Mouse (Mus musculus) neural tube, embryonic 14.5 days (tissue): ENCODE results near the gene Csmd2. TPM values are rescaled to one million over a fixed set of nuclear protein-coding genes. Genes with fewer than 3 reads are reported as not detected.
A peak's percentile ranks its signal among the peaks of the same experiment; 100 is the strongest.

ENCODE experiments used
- ATAC-seq: fragments of 200-750 bp; cut with Nextera tagmentation; 2 replicates; pipeline ENCODE4 v1.8.0; 2017; ENCODE audit warnings: low read depth, mild to moderate bottlenecking, moderate TSS enrichment, moderate library complexity
- H3K27ac ChIP-seq: fragments of 300-500 bp; sonication (generic); 2 replicates; pipeline ENCODE4 v1.5.1; 2014; ENCODE audit warnings: low read depth, mild to moderate bottlenecking, control low read depth, low read length, moderate library complexity, mixed read lengths
- H3K27me3 ChIP-seq: fragments of 300-500 bp; sonication (generic); 2 replicates; pipeline ENCODE4 v1.6.1; 2014; ENCODE audit warnings: low read length; ENCODE audit not compliant: control insufficient read depth, insufficient read depth
- H3K36me3 ChIP-seq: fragments of 300-500 bp; sonication (generic); 2 replicates; pipeline ENCODE4 v1.6.1; 2014; ENCODE audit warnings: low read length, mixed read lengths; ENCODE audit not compliant: control insufficient read depth, insufficient read depth
- H3K4me1 ChIP-seq: fragments of 300-500 bp; sonication (generic); 2 replicates; pipeline ENCODE4 v1.6.1; 2014; ENCODE audit warnings: low read length; ENCODE audit not compliant: control insufficient read depth, insufficient read depth
- H3K4me2 ChIP-seq: fragments of 300-500 bp; sonication (generic); 2 replicates; pipeline ENCODE4 v1.6.1; 2014; ENCODE audit warnings: mild to moderate bottlenecking, low read depth, low read length, control low read depth
- H3K4me3 ChIP-seq: fragments of 300-500 bp; sonication (generic); 2 replicates; pipeline ENCODE4 v1.5.1; 2014; ENCODE audit warnings: low read depth, low read length, control low read depth, mixed read lengths
- H3K9ac ChIP-seq: fragments of 300-500 bp; sonication (generic); replicated peaks from 2 replicates; pipeline ENCODE4 v1.6.1; 2014; ENCODE audit warnings: low read depth, mild to moderate bottlenecking, control low read depth, low read length, mixed read lengths
- H3K9me3 ChIP-seq: fragments of 300-500 bp; sonication (generic); 2 replicates; pipeline ENCODE4 v1.6.1; 2016; ENCODE audit warnings: low read length; ENCODE audit not compliant: control insufficient read depth
- WGBS: fragments of 180-500 bp; shearing (Covaris S2); extraction: QIAGEN DNeasy Blood & Tissue Kit; methylation state at CpG from one replicate; pipeline ENCODE4 v1.1.7; 2014; 5-methylcytosine and 5-hydroxymethylcytosine counted together
- polyA plus RNA-seq: library from polyadenylated mRNA; unstranded; fragments of >200 nt; fragmentation: Nextera tagmentation; extraction: Ambion mirVana; gene quantifications from 2 replicates; pipeline ENCODE4 v1.2.1, GENCODE M21; 2014

The Csmd2 gene
- polyA plus RNA-seq, result 10.5 and 14.5 TPM in 2 replicates

- Histone ChIP-seq H3K4me3 (peak within 1 kb of the TSS; percentile 75), H3K27ac (peak within 1 kb of the TSS; percentile 84), H3K27me3 (no peaks in the 10 kb centered on the region), H3K9ac (peak within 1 kb of the TSS; percentile 78), H3K36me3 (no peaks in the 10 kb centered on the region), H3K9me3 (no peaks in the 10 kb centered on the region), H3K4me2 (peak within 1 kb of the TSS; percentile 61), H3K4me1 (peaks cover 13% of the 10 kb centered on the region; the same call in 1 of the 2 replicates)
- WGBS, result 0% methylated on average over 60 of the region's 65 CpGs
- ATAC-seq, result peak; percentile 19; the same call in 1 of the 2 replicates
These were observed at the start of gene Csmd2 for GRCm38 (mm10) chr4:127987784-127988455. Gene Csmd2, plus strand, starts transcription at chr4:127987857.

GRCm38 (mm10) chr4:127947696-127948095 is 40.0 kb upstream of the Csmd2 start:
- H3K27me3 ChIP-seq, result no peaks in the 10 kb centered on the region
- H3K9me3 ChIP-seq, result no peaks in the 10 kb centered on the region
- H3K36me3 ChIP-seq, result no peaks in the 10 kb centered on the region
- H3K4me3 ChIP-seq, result no peak overlapping the region
- no peak overlapping the region for H3K4me2 ChIP-seq
- WGBS, result 86% methylated on average over 2 of the region's 2 CpGs
- H3K4me1 ChIP-seq, result no peaks in the 10 kb centered on the region
- ATAC-seq, result no peak
- no peak overlapping the region for H3K27ac ChIP-seq
- H3K9ac ChIP-seq, result no peak overlapping the region

GRCm38 (mm10) chr4:127953006-127953710 is 34.5 kb upstream of the Csmd2 start:
- H3K27ac ChIP-seq, result no peak overlapping the region

DNA sequence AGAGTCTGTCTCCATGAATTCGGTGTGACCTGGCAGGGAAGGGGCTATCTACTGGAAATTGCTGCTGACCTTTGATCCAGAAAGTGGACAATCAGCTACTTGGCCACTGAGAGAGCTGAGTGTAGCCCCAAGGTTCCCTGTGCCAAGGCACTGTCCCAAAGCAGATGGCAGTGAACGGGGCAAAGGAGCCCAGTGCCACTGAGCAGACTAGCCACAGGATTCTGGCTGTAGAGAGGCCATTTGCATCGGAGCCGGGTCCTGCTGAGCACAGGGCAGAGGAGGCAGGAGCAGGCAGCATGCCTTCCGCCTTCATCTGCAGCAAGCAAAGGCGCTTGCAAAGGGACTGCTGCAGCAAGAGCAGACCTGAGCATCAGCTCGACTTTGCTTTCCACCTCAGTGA is 18.6 kb upstream of the Csmd2 start:
- 18% methylated on average over 7 of the region's 7 CpGs for WGBS
- Histone ChIP-seq H3K4me3 (no peak overlapping the region), H3K27me3 (peaks cover 9% of the 10 kb centered on the region; the same call in 1 of the 2 replicates), H3K9ac (no peak overlapping the region), H3K9me3 (no peaks in the 10 kb centered on the region), H3K36me3 (no peaks in the 10 kb centered on the region), H3K4me2 (no peak overlapping the region), H3K27ac (no peak overlapping the region), H3K4me1 (no peaks in the 10 kb centered on the region)
- no peak for ATAC-seq

More at GRCm38 (mm10) chr4:127953006-127953710, 34.5 kb upstream of the Csmd2 start:
- 63% methylated on average over 10 of the region's 10 CpGs for WGBS
- Histone ChIP-seq H3K4me3 (no peak overlapping the region), H3K4me2 (no peak overlapping the region), H3K27me3 (no peaks in the 10 kb centered on the region), H3K9me3 (no peaks in the 10 kb centered on the region), H3K9ac (no peak overlapping the region), H3K4me1 (no peaks in the 10 kb centered on the region), H3K36me3 (no peaks in the 10 kb centered on the region)
- no peak for ATAC-seq

GRCm38 (mm10) chr4:127970018-127970421 is 17.6 kb upstream of the Csmd2 start:
- 13% methylated on average over 7 of the region's 7 CpGs for WGBS
- Histone ChIP-seq H3K4me2 (no peak overlapping the region), H3K27me3 (peaks cover 9% of the 10 kb centered on the region; the same call in 1 of the 2 replicates), H3K4me3 (no peak overlapping the region), H3K4me1 (no peaks in the 10 kb centered on the region), H3K27ac (no peak overlapping the region), H3K9ac (no peak overlapping the region), H3K9me3 (no peaks in the 10 kb centered on the region), H3K36me3 (no peaks in the 10 kb centered on the region)
- no peak for ATAC-seq

DNA sequence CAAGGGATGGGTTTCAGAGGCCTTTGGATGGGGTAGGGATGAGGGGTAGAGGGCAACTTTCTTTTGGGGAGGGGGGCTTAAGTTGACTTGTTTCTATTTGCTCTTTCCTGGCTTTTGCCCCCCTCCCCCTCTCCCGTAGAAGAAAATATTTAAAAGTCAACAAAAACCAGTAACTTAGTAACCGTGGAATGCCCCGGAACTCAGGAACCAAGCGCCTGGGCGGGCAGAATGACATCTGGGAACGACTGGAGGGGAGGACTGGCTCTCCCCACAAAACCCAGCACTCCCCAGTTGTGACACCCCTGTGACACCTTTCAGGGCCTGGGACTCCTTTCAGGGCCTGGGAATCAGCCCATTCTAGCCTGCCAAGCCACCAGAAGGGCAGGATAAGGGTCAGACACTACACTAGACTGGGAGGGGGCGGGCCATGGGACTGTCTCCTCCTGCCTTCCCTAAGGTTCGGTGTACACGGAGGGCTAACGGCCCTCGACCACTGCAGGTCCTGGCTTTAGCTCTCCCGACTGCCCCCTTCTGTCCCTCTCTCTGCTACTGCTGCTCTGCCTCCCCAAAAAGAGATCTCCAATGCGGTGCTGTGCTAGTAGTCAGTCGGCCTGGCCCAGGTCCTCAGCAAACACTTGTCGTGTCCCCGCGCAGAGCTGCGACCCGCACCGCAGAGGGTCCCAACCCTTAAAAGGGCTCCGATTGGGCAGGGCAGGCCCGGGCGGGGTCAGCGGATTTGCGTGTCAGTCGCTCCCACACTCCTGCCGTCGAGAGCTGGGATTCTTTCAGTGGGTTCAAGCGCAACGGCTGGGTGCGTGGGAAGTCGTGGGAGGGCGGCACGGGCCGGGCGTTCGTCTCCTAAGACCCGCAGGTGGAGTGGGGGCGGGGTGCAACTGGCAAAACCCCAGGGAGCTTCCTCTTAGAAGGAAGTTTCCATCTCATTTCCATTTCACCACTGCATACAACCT is 16.5 kb upstream of the Csmd2 start, which contains the start of gene CK137956:
Gene CK137956, minus strand, starts transcription at position 51 of the 968 bp plus-strand sequence.
- Histone ChIP-seq H3K4me3 (no peak within 1 kb of the TSS), H3K36me3 (no peaks in the 10 kb centered on the region), H3K9ac (no peak within 1 kb of the TSS), H3K4me2 (no peak within 1 kb of the TSS; the same call in 1 of the 2 replicates), H3K27me3 (peaks cover 9% of the 10 kb centered on the region; the same call in 1 of the 2 replicates), H3K9me3 (no peaks in the 10 kb centered on the region), H3K4me1 (no peaks in the 10 kb centered on the region), H3K27ac (no peak within 1 kb of the TSS)
- no peak for ATAC-seq
- 7% methylated on average over 39 of the region's 39 CpGs for WGBS

- H3K27ac ChIP-seq, result no peak overlapping the region
- H3K36me3 ChIP-seq, result no peaks in the 10 kb centered on the region
- no peaks in the 10 kb centered on the region for H3K9me3 ChIP-seq
- H3K4me1 ChIP-seq, result no peaks in the 10 kb centered on the region
- H3K27me3 ChIP-seq, result peaks cover 9% of the 10 kb centered on the region; the same call in 1 of the 2 replicates
- H3K4me2 ChIP-seq, result no peak overlapping the region
- no peak overlapping the region for H3K4me3 ChIP-seq
- ATAC-seq, result no peak
- H3K9ac ChIP-seq, result no peak overlapping the region
- WGBS, result 82% methylated on average over 3 of the region's 3 CpGs
These were observed 14.7 kb upstream of the Csmd2 start for GRCm38 (mm10) chr4:127972976-127973375.

DNA sequence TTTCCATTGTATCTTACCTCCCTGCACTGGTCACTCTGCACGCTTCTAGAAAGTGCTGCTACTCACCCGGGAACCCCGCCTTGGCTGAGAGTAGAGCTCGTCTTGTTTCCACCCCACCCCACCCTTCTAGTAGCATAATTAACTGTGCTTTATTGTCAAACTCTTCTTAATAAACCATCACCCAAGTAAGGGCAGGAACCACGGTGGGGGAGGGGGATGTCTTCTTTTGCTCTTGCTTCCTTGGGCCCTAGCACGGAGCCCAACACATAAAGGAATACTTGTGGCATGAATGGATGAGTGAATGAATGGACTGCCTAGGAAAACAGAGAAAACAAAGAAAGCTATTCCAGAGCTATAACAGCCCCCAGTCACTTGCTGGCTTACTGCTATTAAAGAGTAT is 6.5 kb upstream of the Csmd2 start:
- Histone ChIP-seq H3K36me3 (no peaks in the 10 kb centered on the region), H3K4me2 (no peak overlapping the region), H3K27me3 (no peaks in the 10 kb centered on the region), H3K9ac (no peak overlapping the region), H3K4me1 (no peaks in the 10 kb centered on the region), H3K9me3 (no peaks in the 10 kb centered on the region), H3K27ac (no peak overlapping the region), H3K4me3 (no peak overlapping the region)
- 20% methylated on average over 6 of the region's 6 CpGs for WGBS
- no peak for ATAC-seq
